Mouse (Mus musculus) left cerebral cortex, postnatal 4 days (tissue): ENCODE results near the gene Uncx. TPM values are rescaled to one million over a fixed set of nuclear protein-coding genes. Genes with fewer than 3 reads are reported as not detected.
A peak's percentile ranks its signal among the peaks of the same experiment; 100 is the strongest.

Experiments used
- DNase-seq: peaks from one replicate; pipeline ENCODE4 v3.0.0-alpha.2; 2022
- intact Hi-C: fragments of 180-260 bp; cut with DNase I; formaldehyde crosslinking; loops from one replicate; pipeline ENCODE4 v1.15.1; 2025
- total RNA-seq, 2 experiments: library from RNA; stranded (reverse); gene quantifications; 2 replicates each; pipeline ENCODE4 v1.2.3; 2021

The Uncx gene
- total RNA-seq, 2 experiments from 2014 or later = 0.64 TPM; not detected in 1

DNA sequence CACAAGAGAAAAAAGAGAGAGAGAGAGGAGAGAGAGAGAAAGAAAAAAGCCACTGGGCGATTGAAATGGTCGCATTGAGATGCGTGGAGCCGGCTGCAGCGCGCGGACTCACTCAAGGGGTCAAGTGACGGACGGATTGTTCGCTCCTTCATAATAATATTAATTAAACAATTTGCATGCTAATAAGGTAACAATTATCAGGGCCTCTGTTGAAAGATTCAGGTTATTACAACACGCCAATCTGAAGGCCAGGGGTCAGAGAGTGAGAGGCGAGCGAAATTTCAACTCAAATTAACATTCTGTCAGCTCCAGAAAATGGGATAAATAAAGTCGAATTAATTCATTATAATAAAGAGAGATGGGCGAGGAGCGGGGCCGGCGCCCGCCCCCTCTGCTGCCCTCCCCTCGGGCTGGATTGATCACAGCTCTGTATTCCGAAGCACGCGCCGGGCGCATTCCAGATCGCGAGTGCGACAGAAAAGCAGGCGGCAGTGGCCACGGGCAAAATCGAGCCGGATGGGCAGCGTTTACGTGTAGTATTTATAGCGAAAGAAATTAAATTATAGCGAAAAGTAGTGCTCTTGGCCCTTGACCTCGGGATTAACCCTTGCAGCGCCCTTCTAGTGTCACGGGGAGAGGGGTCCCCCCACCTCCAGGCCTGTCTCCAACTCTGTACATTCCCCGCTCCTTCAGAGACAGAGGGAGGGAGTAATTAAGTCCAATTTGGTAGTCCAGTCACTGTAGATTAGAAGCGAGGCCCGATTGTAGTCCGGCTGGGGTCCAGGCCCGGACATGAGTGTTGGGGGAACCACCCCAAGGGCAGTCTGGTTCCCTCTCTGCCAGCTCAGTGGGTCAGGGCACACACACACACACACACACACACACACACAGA lies 1.9 kb upstream of the Uncx start:
- DNase-seq = peak; percentile 53
- intact Hi-C loops = no loop called here

DNA sequence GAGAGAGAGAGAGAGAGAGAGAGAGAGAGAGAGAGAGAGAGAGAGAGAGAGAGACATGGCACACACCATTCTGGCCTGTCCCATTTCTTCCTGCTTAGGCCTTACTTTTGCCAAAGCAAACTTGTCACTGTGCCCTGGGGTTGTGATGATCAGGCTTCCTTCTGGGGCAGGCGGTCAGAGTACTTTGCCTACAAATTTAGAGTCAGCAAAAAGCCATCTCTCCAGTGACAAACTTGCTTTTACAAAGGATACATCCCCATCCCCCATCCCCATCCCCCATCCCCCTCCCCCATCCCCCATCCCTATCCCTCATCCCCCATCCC lies 1.3 kb upstream of the Uncx start:
- intact Hi-C loops = no loop called here
- DNase-seq = peak; percentile 38

DNA sequence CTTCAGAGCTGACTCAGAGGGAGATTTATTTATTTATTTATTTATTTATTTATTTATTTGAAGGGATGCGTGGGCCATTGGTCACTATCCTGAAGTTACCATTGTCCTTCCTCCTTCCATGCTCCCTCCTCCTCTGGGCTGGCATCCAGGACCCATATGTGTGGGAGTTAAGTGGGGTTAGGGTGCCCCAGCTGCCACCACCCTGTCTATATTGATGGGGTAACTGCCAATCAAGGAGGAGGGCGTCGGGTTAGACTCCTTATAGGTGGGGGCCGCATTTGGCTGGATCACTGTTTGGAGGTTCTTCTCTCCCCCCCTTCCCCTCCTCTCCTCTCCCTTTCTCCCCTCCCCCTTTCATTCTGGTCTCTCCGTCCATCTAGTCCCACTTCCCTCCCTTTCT lies 738 bp upstream of the Uncx start:
- intact Hi-C loops = no loop called here
- peak; percentile 60 for DNase-seq

DNA sequence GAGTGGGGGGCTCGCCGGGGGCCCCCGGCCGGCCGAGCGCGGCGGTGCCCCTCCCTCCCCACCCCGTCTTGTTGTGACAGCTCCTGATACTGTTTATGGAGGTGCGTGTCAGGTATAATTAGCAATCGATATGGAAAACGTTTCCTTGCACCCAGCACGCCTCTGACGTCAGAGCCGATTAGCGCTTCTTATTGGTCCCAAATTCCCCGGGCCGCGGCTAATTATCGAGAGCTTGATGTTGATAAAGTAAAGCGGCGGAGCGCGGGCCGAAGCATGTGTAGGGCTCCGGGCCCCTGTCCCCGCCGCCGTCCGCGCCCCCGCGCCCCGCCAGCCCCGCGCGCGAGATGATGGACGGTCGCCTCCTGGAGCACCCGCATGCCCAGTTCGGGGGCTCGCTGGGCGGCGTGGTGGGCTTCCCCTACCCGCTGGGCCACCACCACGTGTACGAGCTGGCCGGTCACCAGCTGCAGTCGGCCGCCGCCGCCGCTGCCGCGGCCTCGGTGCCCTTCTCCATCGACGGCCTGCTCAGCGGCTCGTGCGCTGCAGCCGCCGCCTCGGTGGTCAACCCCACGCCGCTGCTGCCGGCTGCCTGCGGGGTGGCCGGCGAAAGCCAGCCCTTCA lies 466 bp downstream of the Uncx start:
- intact Hi-C loops = no loop called here
- DNase-seq = peak; percentile 92

DNA sequence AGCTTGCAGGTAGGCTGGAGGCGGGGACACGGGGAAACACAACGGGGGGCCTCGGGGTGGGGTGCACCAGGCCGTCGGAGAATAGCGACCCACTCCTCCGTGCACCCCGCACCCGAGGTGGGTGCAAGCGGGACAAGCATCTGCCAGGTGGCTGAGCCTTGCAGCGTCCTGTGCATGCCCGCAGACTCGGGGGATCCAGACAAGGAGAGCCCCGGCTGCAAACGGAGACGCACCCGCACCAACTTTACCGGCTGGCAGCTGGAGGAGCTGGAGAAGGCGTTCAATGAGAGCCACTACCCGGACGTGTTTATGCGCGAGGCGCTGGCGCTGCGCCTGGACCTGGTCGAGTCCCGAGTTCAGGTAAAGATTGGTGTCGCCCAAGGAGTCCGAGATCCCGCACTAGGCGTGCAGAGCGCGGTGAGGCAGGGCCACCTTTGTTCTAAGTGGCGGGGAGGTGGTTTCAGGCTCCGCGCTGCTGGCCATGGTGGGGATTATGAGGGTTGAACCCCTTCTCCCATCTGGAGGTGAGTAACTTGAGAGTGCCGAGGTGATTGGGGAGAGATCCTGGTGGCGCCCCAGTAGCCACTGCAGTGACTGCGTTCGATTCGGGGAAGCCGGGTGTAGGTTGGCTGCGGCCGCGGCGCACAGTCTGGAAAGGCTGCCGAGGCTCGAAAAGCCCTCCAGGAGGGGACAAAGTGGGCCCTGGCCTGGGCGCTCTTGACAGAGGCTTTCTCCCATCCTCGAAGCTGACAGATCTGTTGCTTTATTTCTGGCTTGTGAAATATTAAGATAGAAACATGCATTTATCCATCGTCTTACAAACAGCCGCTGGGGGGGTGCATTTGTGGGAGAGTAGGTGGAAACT lies 1.2 kb downstream of the Uncx start:
- intact Hi-C loops = no loop called here
- DNase-seq = peak; percentile 55

DNA sequence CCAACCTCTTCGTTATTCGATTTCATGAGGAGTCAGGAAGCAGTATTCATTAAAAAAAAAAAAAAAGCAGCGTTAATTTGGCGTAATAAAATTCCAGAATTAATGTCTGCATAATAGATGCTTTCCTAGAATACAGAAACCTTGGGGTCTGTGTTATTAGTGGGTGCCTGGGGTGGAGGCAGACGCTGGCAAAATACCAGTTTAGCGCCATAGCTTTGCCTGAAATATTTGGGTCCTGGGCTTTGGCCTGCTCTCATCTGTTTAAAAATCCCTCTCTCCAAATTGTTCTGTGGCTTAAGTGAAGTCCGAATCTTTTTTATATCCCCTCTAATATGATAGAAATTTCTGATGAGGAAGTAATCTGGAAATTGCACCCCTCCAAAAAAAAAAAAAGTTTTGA lies 1.9 kb downstream of the Uncx start:
- intact Hi-C loops = no loop called here
- DNase-seq = no peak

DNA sequence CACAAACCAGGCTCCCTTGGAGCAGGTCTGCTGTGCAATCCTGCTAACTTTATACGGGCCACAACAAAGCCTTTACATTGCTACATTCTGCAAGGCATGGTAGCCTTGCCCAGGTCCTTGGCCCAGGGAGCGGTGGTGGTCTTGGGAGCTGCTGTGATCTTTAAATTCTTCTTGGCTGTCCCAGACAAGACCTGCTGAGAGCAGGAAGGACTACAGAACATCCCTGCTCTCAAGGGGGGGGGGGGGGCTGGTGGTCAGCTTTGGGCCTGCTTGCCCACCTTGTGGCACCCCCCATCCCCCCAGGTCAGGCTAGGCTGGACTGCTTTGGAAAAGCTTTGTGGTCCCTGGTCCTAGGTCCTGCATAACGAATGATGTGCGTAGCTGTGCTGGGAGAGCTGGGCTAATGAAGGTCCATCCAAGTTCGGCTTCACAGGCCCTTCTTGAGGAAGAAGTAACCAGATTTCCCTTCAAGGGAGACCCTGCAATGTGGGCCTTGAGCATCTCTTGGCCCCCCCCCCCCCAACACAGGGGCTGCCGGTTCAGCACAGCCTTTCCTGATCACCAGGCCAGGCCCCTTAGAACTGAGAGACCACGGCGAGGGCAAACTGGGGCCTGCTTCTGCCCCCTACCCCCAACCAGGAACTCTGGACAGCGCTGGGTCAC lies 2.5 kb downstream of the Uncx start:
- intact Hi-C loops = no loop called here
- no peak for DNase-seq

DNA sequence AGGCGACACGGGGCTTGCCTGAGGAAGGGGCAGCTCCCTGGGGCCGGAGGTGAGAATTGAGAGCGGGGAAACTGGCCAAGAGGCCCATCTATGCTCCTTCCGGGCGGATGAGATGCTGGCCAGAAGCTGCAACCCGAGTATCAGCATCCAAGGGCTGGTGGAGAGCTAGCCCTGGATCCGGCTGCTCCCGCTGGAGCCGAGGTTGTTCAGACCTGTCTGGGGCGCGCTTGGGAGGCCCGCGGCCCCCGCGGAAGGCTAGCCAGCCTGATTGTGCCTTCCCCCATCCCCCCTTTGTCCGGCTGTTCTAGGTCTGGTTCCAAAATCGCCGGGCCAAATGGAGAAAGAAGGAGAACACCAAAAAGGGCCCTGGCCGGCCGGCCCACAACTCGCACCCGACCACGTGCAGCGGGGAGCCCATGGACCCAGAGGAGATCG lies 3.1 kb downstream of the Uncx start:
- intact Hi-C loops = no loop called here
- peak; percentile 50 for DNase-seq

DNA sequence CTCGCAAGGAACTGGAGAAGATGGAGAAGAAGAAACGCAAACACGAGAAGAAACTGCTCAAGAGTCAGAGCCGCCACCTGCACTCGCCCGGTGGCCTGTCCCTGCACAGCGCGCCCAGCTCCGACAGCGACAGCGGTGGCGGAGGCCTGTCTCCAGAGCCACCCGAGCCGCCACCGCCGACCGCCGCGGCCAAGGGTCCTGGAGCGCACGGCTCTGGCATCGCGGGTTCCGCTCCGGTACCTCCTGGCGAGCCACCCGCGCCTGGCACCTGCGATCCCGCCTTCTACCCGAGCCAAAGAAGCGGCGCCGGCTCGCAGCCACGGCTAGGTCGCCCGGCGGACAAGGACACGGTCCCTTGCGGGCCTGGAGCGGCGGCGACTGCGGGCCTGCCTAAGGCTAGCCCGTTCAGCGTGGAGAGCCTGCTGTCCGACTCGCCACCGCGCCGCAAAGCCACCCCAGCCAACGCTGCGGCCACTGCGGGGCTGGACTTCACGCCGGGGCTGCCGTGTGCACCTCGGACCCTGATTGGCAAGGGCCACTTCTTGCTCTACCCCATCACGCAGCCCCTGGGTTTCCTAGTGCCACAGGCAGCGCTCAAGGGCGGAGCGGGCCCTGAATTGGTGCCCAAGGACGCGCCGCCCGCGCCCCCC lies 3.6 kb downstream of the Uncx start:
- intact Hi-C loops = no loop called here
- DNase-seq = no peak

DNA sequence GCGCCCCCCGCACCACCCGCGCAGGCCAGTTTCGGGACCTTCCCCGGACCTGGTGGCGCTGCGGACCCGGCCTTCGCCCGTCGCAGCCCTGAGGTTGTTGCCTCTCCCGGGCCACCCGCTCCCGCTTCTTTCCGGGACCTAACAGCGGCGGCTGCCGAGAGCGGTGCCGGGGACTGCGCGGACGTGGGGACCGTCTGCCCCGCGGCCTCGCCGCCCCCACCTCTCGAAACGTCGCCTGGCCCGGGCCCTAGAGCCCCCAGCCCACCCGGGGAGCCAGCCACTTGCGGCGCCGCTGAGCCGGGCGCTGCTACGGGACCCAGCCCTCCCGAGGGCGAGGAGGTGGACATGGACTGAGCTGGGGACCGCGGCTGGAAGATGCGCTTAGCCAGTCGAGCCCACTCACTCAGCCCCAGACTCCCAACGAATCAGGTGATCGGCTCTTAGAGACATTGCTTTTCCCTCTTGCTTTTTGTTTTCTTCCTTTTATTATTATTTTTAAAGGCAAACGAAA lies 4.2 kb downstream of the Uncx start:
- intact Hi-C loops = no loop called here
- DNase-seq = no peak

DNA sequence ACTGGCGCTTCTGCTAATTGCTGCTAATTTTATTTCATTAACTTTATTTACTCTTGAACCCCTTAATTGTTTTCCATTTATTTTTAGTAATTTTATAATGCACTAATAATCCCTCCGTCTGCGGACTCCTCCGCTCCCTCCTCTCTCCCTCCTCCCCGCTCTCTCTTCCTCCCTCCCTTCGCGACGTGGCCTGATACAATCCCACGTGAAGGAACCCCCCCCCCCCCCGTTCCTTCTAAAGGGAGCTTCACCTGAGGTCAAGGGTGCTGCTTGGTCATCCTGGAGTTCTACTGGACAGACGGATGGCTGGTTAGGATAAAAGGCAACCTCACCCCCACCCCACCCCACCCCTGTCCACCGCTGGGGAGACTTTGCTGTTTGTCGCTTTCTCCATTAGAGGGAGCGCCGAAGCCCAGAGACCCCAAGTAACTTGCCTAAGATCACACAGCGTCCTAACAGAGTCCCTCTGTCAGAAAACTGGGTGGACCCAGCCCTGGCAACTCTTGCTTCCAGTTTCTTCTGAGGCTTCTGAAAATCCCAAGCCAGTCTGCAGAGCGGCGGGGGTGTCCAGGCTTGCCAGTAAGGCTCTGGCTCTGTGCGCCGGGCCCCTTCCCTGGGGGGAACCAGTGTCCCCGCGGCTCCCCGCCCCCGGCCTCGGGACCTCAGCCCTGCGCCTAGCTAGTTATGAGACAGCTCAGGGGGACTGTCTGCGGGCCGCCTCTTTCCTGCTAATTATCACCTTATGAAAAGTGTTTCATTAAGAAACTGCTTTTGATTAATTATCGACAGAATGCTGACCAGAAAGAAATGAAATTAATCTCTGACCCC lies 10.4 kb downstream of the Uncx start:
- DNase-seq = peak; percentile 47
- intact Hi-C loops = no loop called here

DNA sequence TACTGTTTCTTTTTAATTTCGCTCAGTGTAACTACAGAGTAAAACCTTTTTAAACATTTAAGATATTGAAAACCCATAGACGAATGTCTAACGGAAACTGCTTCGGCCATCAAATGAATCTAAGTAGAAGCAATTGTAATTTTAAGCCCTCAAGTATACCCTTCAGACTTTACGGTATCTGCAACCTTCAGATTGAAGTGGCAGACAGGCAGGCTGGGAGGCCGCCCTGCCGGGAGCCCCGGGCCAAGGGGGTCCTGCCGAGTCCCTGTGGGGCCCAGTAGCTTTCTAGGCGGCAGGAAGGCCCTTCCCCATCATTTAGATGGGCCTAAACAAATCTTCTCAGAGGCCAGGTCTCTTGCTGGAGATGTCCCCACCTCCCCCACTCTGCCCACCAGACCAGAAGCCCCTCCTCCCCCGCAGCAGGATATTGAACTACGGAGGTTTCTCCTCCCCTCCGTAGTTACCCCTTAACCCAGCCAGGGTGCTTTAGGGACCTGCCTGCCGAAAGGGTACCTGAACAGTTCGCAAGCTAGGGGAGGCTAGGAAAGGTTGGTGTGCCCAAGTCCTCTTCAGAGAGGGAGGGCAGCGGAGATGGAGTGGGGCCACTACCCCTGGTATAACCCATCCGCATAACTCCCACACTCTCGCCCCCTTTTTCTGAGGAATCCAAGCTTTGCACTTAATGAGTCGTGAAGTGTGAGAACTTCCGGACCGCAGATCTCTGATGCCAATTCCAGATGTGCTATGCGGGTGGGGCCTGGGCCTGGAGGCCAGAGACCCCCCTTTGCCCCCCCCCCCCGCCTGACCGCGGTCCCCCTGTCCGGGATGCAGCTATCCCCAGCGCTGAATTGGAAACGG lies 11.4 kb downstream of the Uncx start:
- DNase-seq = peak; percentile 30

DNA sequence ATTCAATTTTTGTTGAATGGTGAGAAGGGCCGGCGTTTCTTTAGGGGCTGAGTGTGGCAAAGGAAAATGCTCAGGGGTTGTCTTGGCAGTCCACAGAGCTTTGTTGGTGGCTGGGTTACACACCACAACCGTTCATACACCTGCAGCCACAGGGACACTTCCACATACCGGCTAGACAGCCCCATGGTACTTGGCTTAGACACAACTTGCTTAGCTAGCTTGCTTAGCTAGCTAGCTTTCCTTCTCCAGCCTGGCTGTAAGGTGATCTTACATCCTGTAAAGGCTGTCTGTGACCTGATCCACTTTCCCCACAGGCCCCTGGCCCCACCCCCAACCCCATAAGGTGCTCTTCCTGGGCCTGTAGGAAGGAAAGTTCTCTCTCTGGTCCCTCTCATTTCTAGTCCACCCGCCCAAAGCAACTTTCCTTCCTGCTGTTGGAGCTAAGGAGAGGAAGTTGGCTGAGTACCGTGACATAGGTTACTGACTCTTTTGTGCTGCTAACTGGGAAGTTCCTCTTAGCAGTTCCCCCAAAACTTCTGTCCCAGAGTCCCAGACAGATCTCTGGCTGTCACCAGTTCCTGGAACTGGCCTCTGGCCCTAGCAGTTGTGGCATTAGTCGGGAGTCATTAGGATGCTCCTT lies 12.3 kb downstream of the Uncx start:
- intact Hi-C loops = no loop called here
- DNase-seq = no peak

More for the DNA sequence above, 11.4 kb downstream of the Uncx start:
- intact Hi-C loops = no loop called here

DNA sequence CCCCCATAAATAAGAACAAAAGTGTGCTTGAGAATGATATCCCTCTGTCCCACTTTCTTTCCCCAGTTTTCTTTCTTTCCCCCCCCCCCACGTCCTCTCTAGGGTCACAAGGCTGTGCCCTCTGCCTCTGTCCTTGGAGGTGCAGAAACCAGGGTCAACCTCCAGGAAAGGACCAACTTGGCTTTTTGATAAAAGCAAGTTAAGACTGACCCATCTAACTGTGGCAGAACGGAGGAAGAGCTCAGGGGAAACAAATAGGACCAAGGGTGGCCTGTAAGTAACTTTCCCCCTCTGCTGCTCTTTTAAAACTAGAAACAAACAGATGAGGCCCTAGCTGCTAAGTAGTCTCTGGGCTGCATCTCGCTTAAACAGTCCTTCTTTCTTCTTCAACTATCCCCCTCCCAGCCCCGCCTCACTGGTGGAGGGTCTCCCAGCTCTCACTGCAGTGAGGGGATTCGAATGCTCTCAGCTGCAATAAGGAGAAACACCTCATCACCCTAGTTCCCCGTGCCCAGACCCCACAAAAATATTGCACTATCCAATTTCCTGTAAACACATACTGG lies 12.9 kb downstream of the Uncx start:
- DNase-seq = no peak
- intact Hi-C loops = no loop called here

DNA sequence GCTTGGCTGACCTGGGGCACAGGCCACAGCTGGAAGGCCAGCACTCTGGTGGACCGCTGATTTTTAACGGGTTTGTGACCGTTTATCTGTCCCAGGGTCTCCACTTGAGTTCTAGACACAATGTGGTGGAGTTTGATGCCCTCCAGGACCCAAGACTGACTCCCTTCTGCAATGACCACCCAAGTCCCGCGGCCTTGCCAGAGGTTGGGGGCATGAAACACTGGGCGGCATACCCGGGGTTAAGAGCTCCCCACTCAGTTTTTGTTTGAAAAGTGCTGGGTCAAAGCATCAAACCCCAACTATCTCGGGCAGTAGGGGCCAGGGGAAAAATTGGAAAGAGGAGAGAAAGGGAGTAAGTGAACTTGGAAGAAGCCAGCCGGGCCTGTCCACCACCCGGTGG lies 13.8 kb downstream of the Uncx start:
- intact Hi-C loops = no loop called here
- DNase-seq = no peak

DNA sequence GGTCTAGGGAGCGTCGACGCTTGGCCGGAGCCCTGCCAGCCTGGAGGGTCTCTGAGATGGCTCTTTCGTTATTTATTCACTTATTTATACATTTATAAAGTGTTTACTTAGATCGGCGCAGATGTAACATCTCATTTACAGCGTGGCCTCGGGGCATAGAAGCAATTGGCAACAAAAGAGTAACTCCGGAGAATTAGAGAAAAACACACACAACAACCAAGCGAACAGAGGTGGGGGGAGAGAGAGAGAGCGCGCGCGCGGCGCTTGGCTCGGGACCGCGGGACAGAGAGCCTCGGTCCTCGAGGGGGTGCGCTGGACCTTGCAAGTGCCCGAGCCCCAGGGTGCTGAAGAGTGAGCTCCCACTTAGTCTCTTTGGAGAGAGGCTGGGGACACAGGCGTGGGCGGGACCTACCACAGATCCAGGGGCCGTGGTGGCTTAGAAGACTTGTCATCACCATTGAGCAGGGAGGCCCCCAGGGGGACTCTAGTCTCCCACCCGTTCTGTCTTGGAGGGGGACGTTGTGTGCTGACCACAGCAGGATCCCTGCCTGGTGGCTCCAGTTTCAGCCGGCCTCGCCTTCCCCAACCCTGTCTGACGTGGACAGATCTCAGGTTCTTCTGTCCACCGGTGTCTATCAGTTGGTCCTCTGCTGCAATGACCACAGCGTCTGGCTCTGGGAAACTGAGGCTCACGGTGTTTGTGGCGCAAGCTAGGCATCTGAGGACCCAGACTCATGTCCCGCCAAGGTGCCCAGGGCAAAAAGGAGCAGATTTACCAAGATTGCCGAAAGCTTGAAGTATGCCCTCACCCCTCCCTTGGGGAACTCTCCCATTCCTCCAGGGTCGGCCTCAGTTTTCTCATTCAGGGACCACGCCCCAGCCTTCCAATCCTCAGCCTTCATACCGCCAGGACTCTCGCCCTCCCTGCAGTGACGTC lies 14.5 kb downstream of the Uncx start:
- no peak for DNase-seq
- intact Hi-C loops = no loop called here

DNA sequence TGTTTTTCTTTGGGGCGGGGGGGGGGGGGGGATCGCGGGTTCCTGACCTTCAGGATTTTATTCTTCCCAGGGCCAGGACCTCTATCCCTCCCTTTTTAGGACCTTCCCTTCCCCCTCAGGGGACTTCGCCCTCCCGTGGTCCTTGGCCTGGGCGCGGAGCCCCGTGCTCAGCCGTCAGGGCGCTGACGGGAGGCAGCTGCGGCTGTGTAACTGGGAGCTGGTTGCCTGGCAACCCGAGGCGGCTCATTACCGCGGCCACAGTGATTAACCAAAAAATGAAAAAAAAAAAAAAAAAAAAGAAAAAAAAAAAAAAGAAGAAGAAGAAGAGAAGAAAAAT lies 15.1 kb downstream of the Uncx start:
- DNase-seq = peak; percentile 81
- intact Hi-C loops = no loop called here
